8 mouse cellular contexts compared by ENCODE assay signal in genomic region chr11:72050168-72050894, GRCm38 (mm10). TPM values are rescaled to one million over a fixed set of nuclear protein-coding genes. Genes with fewer than 3 reads are reported as not detected.
DNase-seq lines count a peak whose midpoint lies in the region; ATAC-seq and TF ChIP-seq lines count a peak whose summit lies in the region.

No protein-coding gene starts in this region.

- H3K9ac ChIP-seq in limb, embryonic 12.5 days (replicated peaks): peak overlapping the region; percentile 63
- peak overlapping the region; percentile 74 for H3K9ac ChIP-seq in stomach, embryonic 16.5 days (ENCODE audit: low read length)

- 21% methylated on average over 14 of the region's 14 CpGs for WGBS in limb, embryonic 12.5 days
- 20% methylated on average over 14 of the region's 14 CpGs for WGBS in stomach, embryonic 16.5 days

- H3K27ac ChIP-seq in gastrocnemius, adult 2 months: no peak overlapping the region
- no peak overlapping the region for H3K27ac ChIP-seq in limb, embryonic 12.5 days
- H3K27ac ChIP-seq in stomach, embryonic 16.5 days (ENCODE audit: low read length): no peak overlapping the region

- H3K4me2 ChIP-seq in limb, embryonic 12.5 days: peak overlapping the region; percentile 91
- peak overlapping the region; percentile 96 for H3K4me2 ChIP-seq in stomach, embryonic 16.5 days (ENCODE audit: low read depth, low read length)

- H3K4me1 ChIP-seq in limb, embryonic 12.5 days (replicated peaks): peaks cover 20% of the 10 kb centered on the region
- peaks cover 12% of the 10 kb centered on the region for H3K4me1 ChIP-seq in stomach, embryonic 16.5 days (ENCODE audit: control insufficient read depth, insufficient read depth, low read length)

- no peak for TF ChIP-seq CTCF in gastrocnemius, adult 2 months (IDR thresholded peaks at IDR 0.05)

- peak overlapping the region; percentile 68 for H3K4me3 ChIP-seq in gastrocnemius, adult 2 months
- peak overlapping the region; percentile 61 for H3K4me3 ChIP-seq in limb, embryonic 12.5 days (replicated peaks)
- H3K4me3 ChIP-seq in stomach, embryonic 16.5 days (replicated peaks; ENCODE audit: low read length): peak overlapping the region; percentile 55

- intact Hi-C loops in gastrocnemius, adult 2 months (cut with DNase I): loop anchor here (5.0 kb wide), 1 partner anchor 157 kb away; the partner anchor contains the start of genes 4933427D14Rik, Gm43951 and Txndc17

- peaks cover 35% of the 10 kb centered on the region for H3K27me3 ChIP-seq in limb, embryonic 12.5 days
- peaks cover 10% of the 10 kb centered on the region for H3K27me3 ChIP-seq in stomach, embryonic 16.5 days (ENCODE audit: control insufficient read depth, insufficient read depth, low read length)

- peaks cover 18% of the 10 kb centered on the region for H3K36me3 ChIP-seq in limb, embryonic 12.5 days
- no peaks in the 10 kb centered on the region for H3K36me3 ChIP-seq in stomach, embryonic 16.5 days (ENCODE audit: control insufficient read depth, insufficient read depth, low read length)

- DNase-seq in gastrocnemius, adult 2 months: peak; percentile 51
- no peak for DNase-seq in gastrocnemius, adult 18-20 months (ENCODE audit: low spot score)
- DNase-seq in ovary, postnatal 36 days (ENCODE audit: low spot score): peak; percentile 12
- DNase-seq in ovary, adult 18-20 months (ENCODE audit: low spot score): no peak
- no peak for DNase-seq in adrenal gland, postnatal 4 days (ENCODE audit: low spot score in 2 of 2)
- no peak for DNase-seq in thymus, adult 18-20 months

- H3K9me3 ChIP-seq in limb, embryonic 12.5 days: no peaks in the 10 kb centered on the region
- no peaks in the 10 kb centered on the region for H3K9me3 ChIP-seq in stomach, embryonic 16.5 days (replicated peaks; ENCODE audit: control insufficient read depth, low read length)

- no peak for ATAC-seq in limb, embryonic 12.5 days (ENCODE audit: insufficient number of reproducible peaks, insufficient read depth, low FRiP score, low TSS enrichment, low read depth)
- 0 out of 2 replicates have a peak, but pooled peaks have one; percentile 12 for ATAC-seq in stomach, embryonic 16.5 days (ENCODE audit: insufficient read depth, low FRiP score)

RNA-seq across cellular contexts. Expression of gene Pimreg, which starts 8.5 kb away (rescaled TPM):
- not detected for total RNA-seq in gastrocnemius, adult 2 months (2021)
- total RNA-seq in gastrocnemius, adult 18-20 months (2021): not detected
- polyA plus RNA-seq in limb, embryonic 12.5 days (2016; fragmentation: Nextera tagmentation; extraction: Ambion mirVana): 133 and 138 TPM in 2 replicates
- 74.5 and 76.2 TPM in 2 replicates for polyA plus RNA-seq in stomach, embryonic 16.5 days (2015; fragmentation: Nextera tagmentation; extraction: Ambion mirVana)
- total RNA-seq in adrenal gland, postnatal 4 days (2021): 10 to 100 TPM; 29.6 to 30.3 TPM

RNA-seq across cellular contexts. Expression of gene Aipl1, which starts 13.0 kb away (rescaled TPM):
- not detected for total RNA-seq in gastrocnemius, adult 2 months (2021)
- not detected for total RNA-seq in gastrocnemius, adult 18-20 months (2021)
- polyA plus RNA-seq in limb, embryonic 12.5 days (2016; fragmentation: Nextera tagmentation; extraction: Ambion mirVana): 0.31 and 0.32 TPM in 2 replicates
- 0.16 and 0.22 TPM in 2 replicates for polyA plus RNA-seq in stomach, embryonic 16.5 days (2015; fragmentation: Nextera tagmentation; extraction: Ambion mirVana)
- total RNA-seq in adrenal gland, postnatal 4 days (2021): under 1 TPM; 0.56 to 0.76 TPM

Comparison
In these comparisons a context has a peak if more than half of its experiments do, and no peak if none do; other contexts are left out.
1. DNase-seq: peak in gastrocnemius, adult 2 months (single experiment) and ovary, postnatal 36 days (single experiment); none in gastrocnemius, adult 18-20 months (single experiment), ovary, adult 18-20 months (single experiment), adrenal gland, postnatal 4 days (0 of 2) and thymus, adult 18-20 months (0 of 2).
2. RNA of gene Pimreg, which starts 8.5 kb away (total RNA-seq): 29.6 to 30.3 TPM in adrenal gland, postnatal 4 days; not detected in gastrocnemius, adult 2 months and not detected in gastrocnemius, adult 18-20 months; every median in the first group is over 10 times any median in the second.
3. Peak in every context shown above with its lines, with median percentiles within 50 percentile points of each other: H3K4me3 ChIP-seq.